Mouse (Mus musculus): Measurements from ENCODE around the gene Lpar5.

GRCm38 (mm10) chr6:125112553-125112952, 44.8 kb downstream of the Lpar5 start:
- TF ChIP-seq CTCF (IDR thresholded peaks at IDR 0.05; ENCODE audit: insufficient read depth, low read length) (no peak), POLR2A (IDR thresholded peaks at IDR 0.05; ENCODE audit: borderline replicate concordance, extremely low read depth, low read depth, low read length) (no peak)

Data from lung, adult 2 months (tissue).